Mouse (Mus musculus) erythroblast, embryonic 14.5 days (primary cell): ENCODE measurements around the gene Med4. TPM values are rescaled to one million over a fixed set of nuclear protein-coding genes. Genes with fewer than 3 reads are reported as not detected.
"Not testable (repeated sequence)": the region's sequence is repeated elsewhere in the genome, so short reads cannot be mapped to it uniquely, and the experiment has no call there.

ENCODE experiments used
- H3K27me3 ChIP-seq: 2 replicates; pipeline ENCODE4 v1.6.1; 2012; ENCODE audit warnings: inconsistent platforms; ENCODE audit not compliant: control insufficient read depth
- H3K36me3 ChIP-seq: 2 replicates; pipeline ENCODE4 v1.6.1; 2012; ENCODE audit warnings: mild to moderate bottlenecking, inconsistent platforms; ENCODE audit not compliant: control insufficient read depth
- H3K4me1 ChIP-seq: 2 replicates; pipeline ENCODE4 v1.6.1; 2012; ENCODE audit warnings: inconsistent platforms; ENCODE audit not compliant: control insufficient read depth
- H3K4me3 ChIP-seq: replicated peaks from 2 replicates; pipeline ENCODE3; 2012; ENCODE audit warnings: moderate library complexity, mild to moderate bottlenecking, inconsistent platforms
- H3K9me3 ChIP-seq: 2 replicates; pipeline ENCODE4 v1.6.1; 2012; ENCODE audit warnings: low read length, inconsistent platforms, mixed read lengths; ENCODE audit not compliant: control insufficient read depth
- GATA1 ChIP-seq: IDR thresholded peaks from 2 replicates; pipeline ENCODE4 v1.6.1; 2012; ENCODE audit warnings: low read length, inconsistent platforms, mixed read lengths
- TAL1 ChIP-seq: IDR thresholded peaks from 3 replicates; pipeline ENCODE4 v1.6.1; 2012; ENCODE audit warnings: low read length, inconsistent platforms, mixed read lengths
- polyA plus RNA-seq: library from polyadenylated mRNA; stranded (reverse); fragments of >175 nt; gene quantifications from 2 replicates; pipeline ENCODE4 v1.2.3, GENCODE M21; 2012

Med4 gene
- polyA plus RNA-seq, 1 experiment: 0.33 TPM

DNA sequence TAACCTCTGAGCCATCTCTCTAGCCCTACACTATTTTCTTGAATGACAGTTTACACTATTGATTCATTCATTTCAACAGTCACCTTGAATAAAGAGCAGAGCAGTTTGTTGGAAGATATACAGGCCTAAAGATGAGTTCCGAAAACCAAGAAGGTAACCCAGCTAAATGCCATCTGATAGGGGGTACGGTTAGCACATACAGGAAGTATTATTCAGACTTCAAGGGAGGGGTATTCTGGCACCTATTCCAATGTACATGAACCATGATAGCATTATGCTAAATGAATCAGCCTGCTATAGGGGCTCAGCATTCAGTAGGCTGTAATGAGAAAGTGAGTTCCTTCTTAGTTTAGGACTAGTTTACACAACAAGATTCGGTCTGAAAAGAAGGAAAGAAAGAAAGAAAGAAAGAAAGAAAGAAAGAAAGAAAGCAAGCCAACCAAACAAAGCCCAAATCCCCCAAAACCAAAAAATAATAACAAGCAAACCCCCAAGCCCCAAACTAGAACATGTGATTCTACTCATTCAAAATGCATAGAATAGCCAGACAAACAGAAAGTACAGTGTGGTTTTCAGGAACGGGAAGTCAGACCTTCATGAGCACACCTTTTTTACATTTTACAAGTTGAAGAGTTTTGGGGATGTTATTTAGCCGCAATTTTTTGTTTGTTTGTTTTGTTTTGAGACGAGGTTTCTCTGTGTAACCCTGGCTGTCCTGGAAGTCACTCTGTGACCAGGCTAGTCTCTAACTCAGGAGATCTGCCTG lies 1.0 kb upstream of the Med4 start:
- Histone ChIP-seq H3K36me3 (peaks cover 23% of the 10 kb centered on the region), H3K27me3 (no peaks in the 10 kb centered on the region), H3K4me3 (no peak overlapping the region), H3K4me1 (peaks cover 41% of the 10 kb centered on the region), H3K9me3 (no peaks in the 10 kb centered on the region)
- TF ChIP-seq GATA1 (no peak), TAL1 (no peak)

DNA sequence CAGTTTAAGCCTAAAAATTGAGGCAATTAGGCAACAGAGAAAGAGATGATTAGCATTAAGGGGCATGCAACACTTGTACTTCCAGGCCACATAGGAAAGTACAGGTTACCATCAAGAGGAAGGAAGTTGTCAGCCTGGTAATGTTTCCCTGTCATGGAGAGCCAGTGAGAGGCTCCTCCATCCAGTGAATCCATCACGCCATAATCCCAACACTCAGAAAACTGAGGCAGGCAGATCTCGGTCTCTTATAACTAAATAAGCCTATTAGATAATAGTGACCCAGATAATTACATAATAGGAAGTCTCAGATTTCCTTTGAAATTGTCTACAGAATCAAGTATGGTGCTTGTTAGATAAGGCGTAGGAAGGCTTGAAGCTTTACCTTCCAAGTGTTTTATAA lies 14.3 kb downstream of the Med4 start:
- Histone ChIP-seq H3K27me3 (peaks cover 8% of the 10 kb centered on the region), H3K9me3 (no peaks in the 10 kb centered on the region), H3K36me3 (no peaks in the 10 kb centered on the region; the same call in 1 of the 2 replicates), H3K4me3 (peak overlapping the region; percentile 71), H3K4me1 (peaks cover 3% of the 10 kb centered on the region)
- no peak for TF ChIP-seq TAL1
- TF ChIP-seq GATA1: no peak

DNA sequence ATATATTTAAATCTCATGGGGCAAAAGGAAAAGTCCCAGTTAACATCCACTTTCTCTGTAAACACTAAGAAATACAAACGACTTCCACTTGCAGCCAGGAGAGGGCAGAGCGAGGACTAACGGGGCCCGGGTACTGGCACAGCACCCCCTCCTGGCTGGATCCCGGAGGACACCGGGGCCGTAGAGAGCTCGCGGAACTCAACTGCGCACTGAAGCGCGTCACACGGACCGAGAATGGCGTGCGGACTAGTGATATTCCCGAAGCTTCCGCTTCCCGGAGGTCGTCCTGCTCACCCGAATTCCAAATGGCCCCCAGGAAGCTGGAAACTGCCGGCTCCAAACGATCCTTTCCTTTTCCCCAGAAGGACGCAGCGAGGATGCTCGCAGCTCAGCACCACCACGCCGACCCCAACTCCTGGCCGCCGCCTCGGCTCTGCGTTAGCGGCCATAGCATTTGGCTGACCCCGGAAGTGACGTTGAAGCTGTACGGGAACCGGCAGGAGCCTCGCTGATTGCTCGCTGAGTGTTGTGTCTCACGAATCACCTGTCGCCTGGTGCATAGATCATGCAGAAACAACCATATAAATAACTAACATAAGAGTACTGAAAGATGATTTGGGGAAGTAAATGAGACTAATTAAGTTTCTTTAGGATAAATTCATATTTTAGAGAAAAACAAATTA lies 15.1 kb downstream of the Med4 start, which contains the start of gene Sucla2:
Gene Sucla2, plus strand, starts transcription at position 554 of the 683 bp plus-strand sequence.
- Histone ChIP-seq H3K36me3 (no peaks in the 10 kb centered on the region; the same call in 1 of the 2 replicates), H3K4me3 (peak within 1 kb of the TSS; percentile 71), H3K9me3 (no peaks in the 10 kb centered on the region)

DNA sequence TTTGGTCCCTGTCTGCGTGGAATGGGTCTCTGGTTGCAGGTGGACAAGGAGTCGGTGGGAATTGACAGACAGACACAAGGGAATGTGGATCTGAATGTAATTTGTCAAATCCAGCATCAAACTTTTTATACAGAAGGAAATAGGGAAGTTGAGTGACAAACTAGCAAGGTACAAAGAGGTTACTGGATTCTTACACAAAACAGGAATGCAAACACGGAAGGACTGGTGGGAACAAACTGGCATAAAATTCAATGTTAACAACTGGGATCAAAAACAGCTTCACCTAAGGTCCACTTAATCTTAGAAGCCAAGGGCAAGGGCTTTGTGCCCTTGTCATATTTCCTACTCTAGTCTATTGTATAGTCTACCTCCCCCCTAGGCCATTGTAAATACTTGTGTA lies 18.8 kb downstream of the Med4 start:
- peaks cover 13% of the 10 kb centered on the region for H3K27me3 ChIP-seq
- H3K9me3 ChIP-seq: not testable (repeated sequence)

More for the DNA sequence above, 15.1 kb downstream of the Med4 start, which contains the start of gene Sucla2:
- Histone ChIP-seq H3K27me3 (peaks cover 11% of the 10 kb centered on the region), H3K4me1 (peaks cover 3% of the 10 kb centered on the region)
- TF ChIP-seq TAL1 (no peak), GATA1 (no peak)

DNA sequence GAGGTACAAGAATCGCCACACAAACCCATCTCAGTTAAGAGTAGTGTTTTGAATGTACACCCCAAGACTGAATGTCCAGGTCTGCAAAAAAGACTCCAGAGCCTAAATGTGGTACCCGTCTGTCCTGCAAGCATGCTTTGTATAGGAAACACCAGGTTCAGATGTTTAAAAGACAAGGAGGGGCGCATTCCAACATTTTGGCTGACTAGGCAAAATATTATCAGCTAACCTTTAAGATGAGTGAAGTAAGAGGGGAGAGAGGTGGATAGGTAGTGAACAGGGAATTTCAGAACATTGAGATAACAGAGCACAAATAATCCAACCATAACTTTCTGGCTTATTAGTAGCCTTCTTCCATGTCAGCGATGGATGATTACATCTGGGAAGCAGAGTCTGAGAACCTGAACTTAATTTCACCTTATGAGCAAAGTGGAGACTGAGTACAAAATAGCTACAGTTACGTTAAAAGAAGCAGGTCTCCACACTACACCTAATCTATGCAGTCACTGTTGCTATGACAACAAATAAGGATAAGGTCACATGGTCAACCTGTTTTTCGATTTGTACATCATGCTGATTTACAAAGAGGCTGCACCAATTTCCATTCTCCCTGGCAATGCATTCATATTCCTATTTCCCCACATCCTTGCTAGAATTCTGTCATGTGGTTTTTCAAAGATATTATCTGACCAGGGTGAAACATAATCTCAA lies 24.1 kb downstream of the Med4 start:
- Histone ChIP-seq H3K4me1 (no peaks in the 10 kb centered on the region), H3K27me3 (peaks cover 5% of the 10 kb centered on the region), H3K36me3 (no peaks in the 10 kb centered on the region), H3K9me3 (no peaks in the 10 kb centered on the region), H3K4me3 (no peak overlapping the region)
- TF ChIP-seq GATA1 (no peak), TAL1 (no peak)

More for the DNA sequence above, 18.8 kb downstream of the Med4 start:
- H3K4me3 ChIP-seq, H3K4me1 ChIP-seq, H3K36me3 ChIP-seq: not testable (repeated sequence)

DNA sequence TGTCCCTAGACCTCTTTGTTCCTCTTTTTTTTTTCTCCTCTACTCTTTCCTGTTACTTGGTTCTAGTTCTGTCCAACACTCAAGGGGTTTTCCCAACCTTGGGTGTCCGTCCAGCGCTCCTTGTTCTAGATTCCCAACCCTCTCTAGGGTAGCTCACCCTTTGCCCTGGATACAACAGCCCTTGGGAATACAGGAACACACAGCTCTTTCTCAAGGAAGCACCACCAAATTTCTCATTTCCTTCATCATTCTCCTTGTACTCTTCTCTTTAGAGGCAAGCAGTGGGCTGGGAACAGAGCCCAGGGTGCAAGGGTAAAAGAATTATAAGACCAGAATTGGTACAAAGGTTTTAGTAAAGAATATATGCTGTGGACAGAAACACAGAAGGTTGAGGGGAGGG lies 25.8 kb downstream of the Med4 start:
- Histone ChIP-seq H3K4me3 (no peak overlapping the region), H3K36me3 (no peaks in the 10 kb centered on the region), H3K4me1 (no peaks in the 10 kb centered on the region), H3K27me3 (no peaks in the 10 kb centered on the region), H3K9me3 (no peaks in the 10 kb centered on the region)
- no peak for TF ChIP-seq TAL1
- TF ChIP-seq GATA1: no peak

DNA sequence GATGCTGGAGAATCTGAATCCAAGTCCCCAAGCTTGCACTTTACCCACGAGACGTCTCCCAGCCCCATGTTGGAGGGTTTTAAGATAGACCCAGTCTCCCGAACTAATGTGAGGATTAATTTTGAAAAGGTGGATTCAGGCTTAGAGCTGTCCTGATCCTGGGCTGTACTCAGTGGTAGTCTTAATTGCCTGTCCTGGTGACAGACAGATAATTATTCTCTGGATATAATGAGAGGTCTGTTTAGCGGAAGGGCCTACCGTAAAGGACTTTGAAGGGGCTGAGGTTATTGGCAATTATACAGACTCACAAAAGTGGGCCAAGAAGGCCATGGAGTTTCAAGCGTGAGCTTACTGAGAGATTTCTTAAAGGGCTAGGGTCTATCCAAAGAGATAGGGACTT lies 34.0 kb downstream of the Med4 start:
- no peak for TF ChIP-seq GATA1
- no peak for TF ChIP-seq TAL1
- Histone ChIP-seq H3K27me3 (no peaks in the 10 kb centered on the region), H3K36me3 (no peaks in the 10 kb centered on the region), H3K4me3 (no peak overlapping the region), H3K9me3 (no peaks in the 10 kb centered on the region), H3K4me1 (no peaks in the 10 kb centered on the region)

DNA sequence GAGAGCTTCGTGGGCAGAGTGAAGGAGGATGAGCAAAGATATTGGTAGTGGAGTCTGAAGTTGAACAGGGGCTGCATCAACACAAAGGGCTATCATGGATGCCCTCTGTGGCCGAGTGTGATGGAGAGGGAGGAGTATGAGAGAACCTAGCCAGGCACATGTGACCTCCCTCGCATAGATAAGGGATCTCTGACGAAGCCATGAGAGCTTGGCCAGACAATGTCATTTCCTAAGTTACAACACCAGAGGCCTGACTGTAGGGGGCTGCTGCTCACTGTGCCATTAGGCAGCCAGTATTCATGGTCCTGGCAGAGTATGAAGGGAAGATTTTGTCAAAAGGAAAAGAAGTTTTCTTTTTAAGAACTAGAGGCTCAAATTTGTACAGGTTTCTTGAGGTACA lies 37.2 kb downstream of the Med4 start:
- TF ChIP-seq TAL1 (no peak), GATA1 (no peak)
- Histone ChIP-seq H3K4me1 (peaks cover under 1% of the 10 kb centered on the region), H3K36me3 (no peaks in the 10 kb centered on the region)

DNA sequence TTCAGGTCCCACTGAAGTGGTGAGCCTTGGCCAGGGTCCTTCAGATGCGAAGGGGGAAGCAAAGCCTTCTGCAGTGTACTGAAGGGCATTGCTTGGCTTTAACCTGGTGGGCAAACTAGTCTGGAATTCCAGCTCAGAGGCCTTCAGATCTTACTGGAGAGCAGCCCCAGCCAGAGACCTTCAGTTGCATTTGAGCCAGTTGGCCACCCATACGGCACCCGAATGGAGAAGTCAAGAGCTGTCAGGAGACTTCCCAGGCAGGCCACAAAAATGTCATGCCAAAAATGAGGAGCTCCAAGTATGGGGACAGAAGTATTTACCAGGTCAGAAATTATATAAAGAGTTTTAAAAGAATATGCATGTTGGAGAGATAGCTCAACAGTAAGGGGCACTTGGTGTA lies 38.2 kb downstream of the Med4 start, which contains the start of gene Nudt15:
Gene Nudt15, minus strand, starts transcription at position 192 of the 400 bp plus-strand sequence.
- no peaks in the 10 kb centered on the region for H3K27me3 ChIP-seq
- peaks cover 9% of the 10 kb centered on the region for H3K4me1 ChIP-seq
- no peak within 1 kb of the TSS for H3K4me3 ChIP-seq
- TF ChIP-seq TAL1 (no peak), GATA1 (no peak)
- H3K9me3 ChIP-seq: no peaks in the 10 kb centered on the region
- no peaks in the 10 kb centered on the region for H3K36me3 ChIP-seq

More for the DNA sequence above, 37.2 kb downstream of the Med4 start:
- no peak overlapping the region for H3K4me3 ChIP-seq
- H3K27me3 ChIP-seq: no peaks in the 10 kb centered on the region
- no peaks in the 10 kb centered on the region for H3K9me3 ChIP-seq
